Mouse (Mus musculus): ENCODE results near the gene Kirrel3. TPM values are rescaled to one million over a fixed set of nuclear protein-coding genes. Genes with fewer than 3 reads are reported as not detected.

Gene Kirrel3
- polyA plus RNA-seq, 1 experiment from 2014 or later: 25.9 TPM

GRCm38 (mm10) chr9:34708691-34709090 lies 223.0 kb downstream of the Kirrel3 start:
- H3K4me1 ChIP-seq (replicated peaks): peaks cover 50% of the 10 kb centered on the region
- ATAC-seq (ENCODE audit: low read depth): no peak
- H3K9me3 ChIP-seq: no peaks in the 10 kb centered on the region
- no peak overlapping the region for H3K9ac ChIP-seq
- H3K36me3 ChIP-seq: no peaks in the 10 kb centered on the region
- no peak overlapping the region for H3K27ac ChIP-seq (replicated peaks)
- whole genome bisulfite sequencing: 86% methylated on average over 6 of the region's 6 CpGs
- no peak overlapping the region for H3K4me3 ChIP-seq
- no peak overlapping the region for H3K4me2 ChIP-seq
- no peaks in the 10 kb centered on the region for H3K27me3 ChIP-seq

GRCm38 (mm10) chr9:34711996-34712395 lies 226.3 kb downstream of the Kirrel3 start:
- Histone ChIP-seq H3K27ac (replicated peaks) (no peak overlapping the region), H3K4me1 (replicated peaks) (peaks cover 34% of the 10 kb centered on the region), H3K27me3 (no peaks in the 10 kb centered on the region; the same call in 1 of the 2 replicates), H3K4me3 (no peak overlapping the region), H3K9ac (no peak overlapping the region), H3K36me3 (no peaks in the 10 kb centered on the region), H3K9me3 (no peaks in the 10 kb centered on the region), H3K4me2 (no peak overlapping the region)
- WGBS: 8% methylated on average over 1 of the region's 1 CpGs
- ATAC-seq (ENCODE audit: low read depth): peak; percentile 70; the same call in 1 of the 2 replicates

GRCm38 (mm10) chr9:34712996-34713395 lies 227.3 kb downstream of the Kirrel3 start:
- Histone ChIP-seq H3K27ac (replicated peaks) (no peak overlapping the region), H3K27me3 (no peaks in the 10 kb centered on the region; the same call in 1 of the 2 replicates), H3K4me2 (no peak overlapping the region), H3K4me3 (no peak overlapping the region), H3K4me1 (replicated peaks) (peaks cover 34% of the 10 kb centered on the region), H3K36me3 (no peaks in the 10 kb centered on the region), H3K9ac (no peak overlapping the region), H3K9me3 (no peaks in the 10 kb centered on the region)
- WGBS: 54% methylated on average over 4 of the region's 4 CpGs
- no peak for ATAC-seq (ENCODE audit: low read depth)

GRCm38 (mm10) chr9:34713462-34713926 lies 227.8 kb downstream of the Kirrel3 start:
- Histone ChIP-seq H3K36me3 (no peaks in the 10 kb centered on the region), H3K27me3 (no peaks in the 10 kb centered on the region; the same call in 1 of the 2 replicates), H3K9ac (no peak overlapping the region), H3K4me3 (no peak overlapping the region), H3K9me3 (no peaks in the 10 kb centered on the region), H3K27ac (replicated peaks) (no peak overlapping the region), H3K4me1 (replicated peaks) (peaks cover 34% of the 10 kb centered on the region), H3K4me2 (no peak overlapping the region)
- 85% methylated on average over 4 of the region's 4 CpGs for WGBS
- no peak; the same call in 1 of the 2 replicates for ATAC-seq (ENCODE audit: low read depth)

DNA sequence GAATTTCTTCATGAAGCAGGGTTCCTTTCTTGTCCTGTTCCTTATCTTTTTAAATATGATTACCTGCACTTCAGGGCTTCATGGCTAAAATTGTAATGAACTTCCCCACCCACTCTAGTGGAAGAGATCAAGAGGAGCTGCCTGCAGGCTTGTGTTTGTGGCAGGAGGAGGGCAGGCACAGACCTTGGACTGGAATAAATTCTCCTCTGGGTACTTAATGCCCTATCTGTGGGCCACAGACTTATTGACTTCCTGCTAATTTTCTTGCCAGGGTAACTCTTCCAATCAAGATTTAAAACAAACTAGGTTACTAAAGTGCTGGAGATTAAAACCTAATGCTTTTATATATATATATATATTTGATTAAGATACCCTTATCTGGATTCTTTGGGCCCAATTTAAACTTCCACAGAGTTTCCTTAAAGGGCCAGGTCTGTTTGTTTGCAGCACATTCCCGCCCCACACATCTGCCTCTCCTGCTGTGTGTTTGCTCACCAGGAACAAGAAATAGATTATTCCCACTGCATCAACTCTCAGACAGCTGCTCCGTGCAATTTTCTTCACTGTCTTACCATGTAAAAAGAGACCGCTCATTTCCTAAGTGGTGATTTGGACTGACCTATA lies 229.4 kb downstream of the Kirrel3 start:
- Histone ChIP-seq H3K4me1 (replicated peaks) (peaks cover 34% of the 10 kb centered on the region), H3K27ac (replicated peaks) (no peak overlapping the region), H3K4me2 (no peak overlapping the region), H3K9ac (no peak overlapping the region), H3K9me3 (no peaks in the 10 kb centered on the region), H3K4me3 (no peak overlapping the region), H3K27me3 (no peaks in the 10 kb centered on the region; the same call in 1 of the 2 replicates), H3K36me3 (no peaks in the 10 kb centered on the region)
- 41% methylated on average over 3 of the region's 3 CpGs for WGBS
- ATAC-seq (ENCODE audit: low read depth): no peak

DNA sequence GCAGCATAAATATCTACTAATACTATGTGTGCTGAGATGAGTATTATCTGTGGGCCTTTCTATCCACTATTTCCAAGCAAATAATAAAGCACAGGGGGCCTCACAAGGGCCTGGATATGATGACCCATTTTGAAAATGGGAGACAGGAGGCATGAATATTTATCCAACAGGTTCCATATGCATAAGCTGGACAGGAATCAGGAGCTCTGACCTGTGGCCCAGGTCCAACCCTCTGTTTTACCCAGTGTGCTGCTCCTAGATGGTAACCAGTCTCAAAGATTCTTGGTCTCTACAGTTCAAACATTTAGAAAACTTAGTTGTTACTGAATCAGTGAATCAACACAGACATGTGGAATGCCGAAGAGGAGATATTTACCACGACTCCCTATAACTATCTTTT lies 230.8 kb downstream of the Kirrel3 start:
- H3K4me2 ChIP-seq: no peak overlapping the region
- H3K9ac ChIP-seq: no peak overlapping the region
- no peaks in the 10 kb centered on the region for H3K9me3 ChIP-seq
- H3K27ac ChIP-seq (replicated peaks): no peak overlapping the region
- H3K36me3 ChIP-seq: no peaks in the 10 kb centered on the region
- no peak for ATAC-seq (ENCODE audit: low read depth)
- no peak overlapping the region for H3K4me3 ChIP-seq
- H3K27me3 ChIP-seq: no peaks in the 10 kb centered on the region; the same call in 1 of the 2 replicates
- 87% methylated on average over 2 of the region's 2 CpGs for WGBS
- peaks cover 35% of the 10 kb centered on the region for H3K4me1 ChIP-seq (replicated peaks)

GRCm38 (mm10) chr9:34721478-34722197 lies 235.9 kb downstream of the Kirrel3 start:
- peaks cover 13% of the 10 kb centered on the region for H3K27me3 ChIP-seq
- H3K4me3 ChIP-seq: no peak overlapping the region
- no peaks in the 10 kb centered on the region for H3K36me3 ChIP-seq
- no peak overlapping the region for H3K4me2 ChIP-seq
- no peak overlapping the region for H3K27ac ChIP-seq (replicated peaks)
- ATAC-seq (ENCODE audit: low read depth): 0 out of 2 replicates have a peak, but pooled peaks have one; percentile 5
- 26% methylated on average over 6 of the region's 6 CpGs for WGBS
- no peaks in the 10 kb centered on the region for H3K9me3 ChIP-seq
- peaks cover 22% of the 10 kb centered on the region for H3K4me1 ChIP-seq (replicated peaks)
- H3K9ac ChIP-seq: no peak overlapping the region

DNA sequence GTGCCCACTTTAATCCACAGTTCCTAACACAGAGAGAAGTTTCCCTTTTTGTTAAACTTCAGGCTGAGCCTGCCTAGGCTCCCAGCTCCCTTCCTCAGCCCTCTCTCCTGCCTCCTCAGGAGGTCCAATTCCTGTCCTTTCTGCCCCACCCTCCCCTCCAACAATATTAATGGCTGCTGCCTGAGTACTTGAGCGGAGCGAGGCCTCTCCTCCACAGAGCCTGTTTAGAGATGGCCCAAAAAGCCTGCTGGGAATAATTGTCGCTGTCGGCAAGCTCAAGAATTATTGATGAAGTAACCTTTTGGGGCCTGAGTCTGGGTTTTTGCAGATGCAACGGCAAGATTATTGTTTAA lies 236.5 kb downstream of the Kirrel3 start:
- Histone ChIP-seq H3K9ac (no peak overlapping the region), H3K4me1 (replicated peaks) (peaks cover 22% of the 10 kb centered on the region), H3K36me3 (no peaks in the 10 kb centered on the region), H3K27ac (replicated peaks) (no peak overlapping the region), H3K27me3 (peaks cover 13% of the 10 kb centered on the region), H3K4me3 (no peak overlapping the region), H3K4me2 (no peak overlapping the region), H3K9me3 (no peaks in the 10 kb centered on the region)
- peak; percentile 61; the same call in 1 of the 2 replicates for ATAC-seq (ENCODE audit: low read depth)
- 1% methylated on average over 5 of the region's 5 CpGs for WGBS

DNA sequence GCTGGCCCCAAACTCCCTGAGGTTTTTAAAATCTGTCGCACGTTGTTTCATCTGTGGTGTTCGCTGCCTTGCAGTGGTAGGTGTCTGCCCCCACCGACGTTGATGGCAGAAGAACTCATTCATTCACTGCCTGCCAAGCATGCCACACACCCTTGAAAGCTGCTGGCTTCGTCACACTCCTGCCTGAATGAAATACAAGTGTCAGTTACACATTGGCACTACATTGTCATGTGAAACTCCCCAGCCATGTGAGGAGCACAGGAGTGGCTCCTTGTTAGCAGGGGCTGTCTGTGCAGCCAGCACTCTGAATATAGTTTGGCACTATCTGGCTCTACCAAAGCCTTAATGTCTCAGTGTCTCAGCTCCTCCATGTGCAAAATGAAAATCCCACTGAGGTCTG lies 246.8 kb downstream of the Kirrel3 start:
- ATAC-seq (ENCODE audit: low read depth): no peak
- H3K9ac ChIP-seq: no peak overlapping the region
- H3K36me3 ChIP-seq: no peaks in the 10 kb centered on the region
- no peak overlapping the region for H3K4me3 ChIP-seq
- 57% methylated on average over 6 of the region's 6 CpGs for WGBS
- no peaks in the 10 kb centered on the region for H3K4me1 ChIP-seq (replicated peaks)
- no peak overlapping the region for H3K27ac ChIP-seq (replicated peaks)
- H3K9me3 ChIP-seq: no peaks in the 10 kb centered on the region
- no peaks in the 10 kb centered on the region for H3K27me3 ChIP-seq
- no peak overlapping the region for H3K4me2 ChIP-seq

DNA sequence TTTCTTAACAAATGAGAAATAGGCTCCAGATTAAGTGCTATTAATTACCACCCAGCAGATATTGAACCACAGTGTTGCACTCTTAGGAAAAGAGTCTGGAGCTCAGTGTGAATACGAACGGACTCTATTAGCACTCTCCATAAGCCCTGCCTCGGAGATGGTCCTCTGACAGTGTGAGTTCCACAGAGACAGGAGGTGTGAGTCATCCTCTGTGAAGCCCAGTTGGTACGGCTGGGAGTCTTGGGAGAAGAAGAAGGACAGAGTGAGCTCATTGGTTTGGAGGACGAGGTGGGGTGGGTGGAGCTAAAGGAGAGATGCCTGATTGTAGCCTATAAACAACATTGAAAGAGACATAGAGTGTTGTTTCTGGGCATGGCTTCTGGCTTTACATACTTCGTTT lies 247.9 kb downstream of the Kirrel3 start:
- H3K4me2 ChIP-seq: no peak overlapping the region
- ATAC-seq (ENCODE audit: low read depth): no peak
- H3K4me3 ChIP-seq: no peak overlapping the region
- no peak overlapping the region for H3K9ac ChIP-seq
- H3K27me3 ChIP-seq: no peaks in the 10 kb centered on the region
- no peak overlapping the region for H3K27ac ChIP-seq (replicated peaks)
- H3K9me3 ChIP-seq: no peaks in the 10 kb centered on the region
- WGBS: 70% methylated on average over 6 of the region's 6 CpGs
- no peaks in the 10 kb centered on the region for H3K36me3 ChIP-seq
- no peaks in the 10 kb centered on the region for H3K4me1 ChIP-seq (replicated peaks)

GRCm38 (mm10) chr9:34734991-34735390 lies 249.3 kb downstream of the Kirrel3 start:
- no peaks in the 10 kb centered on the region for H3K27me3 ChIP-seq
- H3K36me3 ChIP-seq: no peaks in the 10 kb centered on the region
- no peak overlapping the region for H3K4me2 ChIP-seq
- no peak overlapping the region for H3K9ac ChIP-seq
- H3K9me3 ChIP-seq: no peaks in the 10 kb centered on the region
- H3K4me3 ChIP-seq: no peak overlapping the region
- no peak overlapping the region for H3K27ac ChIP-seq (replicated peaks)
- WGBS: 81% methylated on average over 4 of the region's 4 CpGs
- peaks cover 5% of the 10 kb centered on the region; the same call in 1 of the 2 replicates for H3K4me1 ChIP-seq (replicated peaks)
- ATAC-seq (ENCODE audit: low read depth): no peak

GRCm38 (mm10) chr9:34739431-34739830 lies 253.7 kb downstream of the Kirrel3 start:
- Histone ChIP-seq H3K9me3 (no peaks in the 10 kb centered on the region), H3K27me3 (no peaks in the 10 kb centered on the region), H3K9ac (no peak overlapping the region), H3K4me1 (replicated peaks) (peaks cover 5% of the 10 kb centered on the region; the same call in 1 of the 2 replicates), H3K27ac (replicated peaks) (no peak overlapping the region), H3K36me3 (no peaks in the 10 kb centered on the region), H3K4me2 (no peak overlapping the region), H3K4me3 (no peak overlapping the region)
- WGBS: 58% methylated on average over 5 of the region's 5 CpGs
- ATAC-seq (ENCODE audit: low read depth): no peak
